Mouse (Mus musculus): ENCODE data around the gene Tctn3. TPM values are rescaled to one million over a fixed set of nuclear protein-coding genes. Genes with fewer than 3 reads are reported as not detected.

The Tctn3 gene
- polyA plus RNA-seq (2012; rRNA removed) = 5.6 and 7.9 TPM in 2 replicates

DNA sequence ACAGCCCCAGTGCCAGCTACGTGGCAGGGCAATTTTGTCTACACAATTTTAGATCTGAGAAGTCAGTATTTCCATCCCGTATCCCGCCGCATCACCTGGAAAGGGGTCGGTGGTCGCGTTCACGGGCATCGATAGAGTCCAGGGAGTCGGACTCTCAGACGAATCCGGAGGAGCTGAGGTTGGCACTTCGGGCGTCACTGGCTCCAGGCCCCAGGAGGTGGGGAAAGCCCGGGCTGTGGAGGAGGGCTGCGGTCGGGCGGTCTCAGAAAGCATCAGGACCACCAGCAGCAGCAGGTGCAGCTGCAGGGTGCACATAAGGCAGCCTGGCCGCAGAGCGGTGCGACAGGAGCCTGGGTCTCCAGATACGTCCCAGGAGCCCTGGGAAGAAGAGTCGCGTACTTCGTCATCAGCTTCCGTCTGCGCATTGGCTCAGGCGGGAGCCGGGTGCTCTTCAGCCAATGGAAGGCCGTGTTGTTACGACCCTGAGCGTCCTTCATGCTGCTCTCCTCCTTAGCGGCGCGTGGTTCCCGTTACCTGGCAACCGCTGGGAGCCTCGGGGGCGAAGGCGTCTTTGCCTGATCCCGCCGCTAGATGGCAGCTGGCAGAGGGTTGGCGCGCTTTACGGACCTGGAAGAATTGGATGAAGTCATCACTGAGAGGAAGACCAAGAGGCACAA lies at the start of gene Tctn3, which contains the start of gene Entpd1:
Tctn3 (minus strand) TSS at position 404 of the 677 bp plus-strand sequence.
Entpd1 (plus strand) TSS at position 537 of the 677 bp plus-strand sequence.

DNA sequence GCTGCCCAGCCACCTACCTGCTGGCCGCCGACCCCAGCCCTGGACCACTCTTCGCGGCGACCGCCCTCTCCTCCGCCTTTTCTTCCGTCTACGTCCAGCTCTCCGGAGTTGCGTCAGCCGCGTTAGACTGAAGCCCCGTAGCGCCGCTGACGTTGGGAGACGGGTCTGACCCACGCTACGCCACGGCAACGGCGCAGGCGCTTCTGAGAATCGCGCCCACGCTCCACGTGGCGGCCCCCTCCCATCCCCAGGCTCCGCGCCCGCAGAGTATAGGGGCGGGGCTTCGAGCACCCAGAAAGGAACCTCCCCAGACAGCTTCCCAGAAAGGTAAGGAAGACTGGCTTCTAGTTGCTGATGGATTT lies 23.8 kb downstream of the Tctn3 start, which contains the start of gene Aldh18a1:
Aldh18a1 (minus strand) TSS at position 171 of the 362 bp plus-strand sequence.

Other genes with a start within 250 kb of the Tctn3 start
- 28.8 and 30.8 TPM in 2 replicates for gene Sorbs1, start 98.5 kb downstream of the Tctn3 start, polyA plus RNA-seq (2012; rRNA removed)
- gene Aldh18a1, start 23.8 kb downstream of the Tctn3 start, polyA plus RNA-seq (2012; rRNA removed) = 27.8 and 29.5 TPM in 2 replicates
- 7.2 and 8.5 TPM in 2 replicates for gene Entpd1, start 133 bp upstream of the Tctn3 start, polyA plus RNA-seq (2012; rRNA removed)
- gene Cc2d2b, start 136.5 kb upstream of the Tctn3 start, polyA plus RNA-seq (2012; rRNA removed) = not detected in 2 replicates
- gene Ccnj, start 219.0 kb upstream of the Tctn3 start, polyA plus RNA-seq (2012; rRNA removed) = 4.4 and 6.0 TPM in 2 replicates